Mouse (Mus musculus) E14TG2a.4 (cell line): ENCODE measurements around the gene Diras2.

Experiments used
- CTCF ChIP-seq: conservative IDR thresholded peaks from 2 replicates; pipeline ENCODE4 v1.5.1; 2014; ENCODE audit warnings: low read length
- POU5F1 ChIP-seq: IDR thresholded peaks from 2 replicates; pipeline ENCODE4 v1.6.1; 2014; ENCODE audit warnings: low read length, borderline replicate concordance

DNA sequence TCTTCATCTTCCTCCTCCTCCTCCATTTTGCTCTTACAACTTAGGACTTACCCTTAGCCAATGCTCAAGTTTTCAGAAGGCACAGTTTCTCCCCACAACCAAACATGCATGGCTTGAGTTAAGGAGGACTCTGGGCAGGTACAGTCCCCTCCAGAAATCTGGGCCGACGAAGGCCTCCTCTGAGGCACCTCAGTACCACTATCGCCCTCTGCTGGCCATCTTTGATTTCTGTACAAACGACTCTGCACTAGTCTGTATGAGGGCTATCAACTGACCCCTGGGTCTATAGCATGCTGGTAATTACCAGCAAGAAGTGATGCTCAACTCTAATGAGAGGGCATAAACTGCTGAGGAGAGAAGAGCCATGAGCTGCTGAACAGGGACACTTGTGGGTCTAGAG, 4.5 kb upstream of the Diras2 start:
- TF ChIP-seq CTCF = peak; percentile 59
- no peak for TF ChIP-seq POU5F1
